Mouse (Mus musculus) cerebellum, postnatal 36 days (tissue): ENCODE results near the gene Stard8.
A peak's percentile ranks its signal among the peaks of the same experiment; 100 is the strongest.
"Not testable (repeated sequence)": the region's sequence is repeated elsewhere in the genome, so short reads cannot be mapped to it uniquely, and the experiment has no call there.

ENCODE experiments used
- DNase-seq, 2 experiments: peaks; one replicate each; pipeline ENCODE4 v3.0.0; 2021 to 2022; ENCODE audit warnings: mixed read lengths in 2 of 2

Gene Stard8

GRCm38 (mm10) chrX:99003046-99003445 lies at the start of gene Stard8:
Gene Stard8, plus strand, starts transcription at chrX:99003248.
- no peak for DNase-seq

- DNase-seq, result peak; percentile 10 to 16
These were observed 49.1 kb upstream of the Stard8 start for GRCm38 (mm10) chrX:98953941-98954340.

GRCm38 (mm10) chrX:98958287-98958686 lies 44.8 kb upstream of the Stard8 start:
- DNase-seq, result no peak

GRCm38 (mm10) chrX:98959050-98959449 lies 44.0 kb upstream of the Stard8 start:
- DNase-seq, result no peak

GRCm38 (mm10) chrX:98963742-98964141 lies 39.3 kb upstream of the Stard8 start:
- no peak for DNase-seq

- DNase-seq, result no peak
These were observed 38.5 kb upstream of the Stard8 start for GRCm38 (mm10) chrX:98964513-98964912.

GRCm38 (mm10) chrX:98986611-98987010 lies 16.4 kb upstream of the Stard8 start:
- not testable (repeated sequence) for DNase-seq

GRCm38 (mm10) chrX:98989574-98989973 lies 13.5 kb upstream of the Stard8 start:
- DNase-seq, result peak; percentile 6 to 9

- no peak for DNase-seq
These were observed 983 bp upstream of the Stard8 start for GRCm38 (mm10) chrX:99002065-99002464.

- no peak for DNase-seq
These were observed 7.5 kb downstream of the Stard8 start for GRCm38 (mm10) chrX:99010581-99010980.

GRCm38 (mm10) chrX:99011281-99011680 lies 8.2 kb downstream of the Stard8 start:
- no peak for DNase-seq

- no peak for DNase-seq
These were observed 9.4 kb downstream of the Stard8 start for GRCm38 (mm10) chrX:99012486-99012885.

GRCm38 (mm10) chrX:99015705-99016104 lies 12.7 kb downstream of the Stard8 start:
- DNase-seq, result no peak

- no peak for DNase-seq
These were observed 13.9 kb downstream of the Stard8 start for GRCm38 (mm10) chrX:99016987-99017386.

GRCm38 (mm10) chrX:99017874-99018273 lies 14.8 kb downstream of the Stard8 start:
- no peak for DNase-seq

GRCm38 (mm10) chrX:99019303-99019702 lies 16.3 kb downstream of the Stard8 start:
- DNase-seq, result no peak

GRCm38 (mm10) chrX:99020215-99020614 lies 17.2 kb downstream of the Stard8 start:
- no peak for DNase-seq

GRCm38 (mm10) chrX:99021593-99021992 lies 18.5 kb downstream of the Stard8 start:
- no peak for DNase-seq

GRCm38 (mm10) chrX:99023951-99024350 lies 20.9 kb downstream of the Stard8 start:
- DNase-seq, result no peak

- DNase-seq, result no peak
These were observed 32.4 kb downstream of the Stard8 start for GRCm38 (mm10) chrX:99035407-99035806.

GRCm38 (mm10) chrX:99042451-99042951 lies 39.5 kb downstream of the Stard8 start:
- peak; percentile 36 to 56 for DNase-seq

- DNase-seq, result no peak
These were observed 40.2 kb downstream of the Stard8 start for GRCm38 (mm10) chrX:99043275-99043674.

- DNase-seq, result no peak
These were observed 40.7 kb downstream of the Stard8 start for GRCm38 (mm10) chrX:99043739-99044138.

GRCm38 (mm10) chrX:99045315-99045714 lies 42.3 kb downstream of the Stard8 start:
- DNase-seq, result no peak

GRCm38 (mm10) chrX:99046360-99047055 lies 43.5 kb downstream of the Stard8 start:
- no peak for DNase-seq
